Mouse (Mus musculus): Measurements from ENCODE around the gene Pi4ka. TPM values are rescaled to one million over a fixed set of nuclear protein-coding genes. Genes with fewer than 3 reads are reported as not detected.

The Pi4ka gene
- polyA plus RNA-seq, 1 experiment from 2014 or later: 70.4 TPM

DNA sequence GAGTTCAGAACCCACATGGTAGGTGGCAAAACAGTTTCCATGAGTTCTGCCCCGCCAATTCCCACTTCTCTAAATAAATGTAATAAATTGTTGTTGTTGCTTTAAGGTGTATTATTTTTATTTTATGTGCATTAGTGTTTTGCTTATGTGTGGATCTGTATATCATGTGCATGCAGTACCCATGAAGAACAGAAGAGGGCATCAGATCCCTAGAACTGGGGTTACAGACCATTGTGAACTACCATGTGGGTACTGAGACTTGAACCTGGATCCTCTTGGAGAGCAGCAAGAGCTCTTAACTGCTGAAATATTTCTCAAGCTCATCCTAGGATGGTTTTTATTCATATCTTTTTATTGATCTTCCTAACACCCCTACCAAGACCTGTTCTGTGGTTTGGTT is 3.3 kb downstream of the Pi4ka start:
- Histone ChIP-seq H3K27ac (ENCODE audit: low read length) (no peak overlapping the region), H3K4me1 (replicated peaks; ENCODE audit: control insufficient read depth, insufficient read depth, low read length) (peaks cover 24% of the 10 kb centered on the region), H3K9ac (replicated peaks; ENCODE audit: low read depth, low read length) (no peak overlapping the region), H3K36me3 (ENCODE audit: control insufficient read depth, insufficient read depth) (no peaks in the 10 kb centered on the region), H3K9me3 (ENCODE audit: control insufficient read depth, low read length) (no peaks in the 10 kb centered on the region), H3K4me3 (replicated peaks; ENCODE audit: low read length) (no peak overlapping the region), H3K27me3 (replicated peaks; ENCODE audit: control insufficient read depth, insufficient read depth, low read length) (no peaks in the 10 kb centered on the region), H3K4me2 (ENCODE audit: low read length) (no peak overlapping the region)
- ATAC-seq: no peak
- 76% methylated on average over 1 of the region's 1 CpGs for WGBS

DNA sequence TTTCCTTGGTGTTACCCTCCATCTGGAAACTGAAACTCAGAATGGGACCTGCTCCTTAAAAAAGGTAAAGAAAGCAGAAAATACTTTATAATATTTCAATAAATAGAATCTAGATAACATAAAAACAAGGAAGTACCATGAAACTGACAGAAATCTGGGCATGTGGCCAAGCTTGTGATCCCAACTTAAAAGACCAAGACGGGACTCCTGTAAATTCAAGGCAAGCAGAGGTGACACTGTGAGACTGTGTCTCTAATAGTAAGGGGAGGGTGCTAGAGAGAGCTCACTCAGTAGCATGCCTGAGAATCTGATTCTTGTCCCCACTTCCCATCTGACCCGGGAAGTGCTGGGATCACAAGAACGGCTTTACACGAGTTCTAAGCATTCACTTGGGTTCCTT is 13.3 kb downstream of the Pi4ka start:
- 0 out of 2 replicates have a peak, but pooled peaks cover 2% of the 10 kb centered on the region for H3K9me3 ChIP-seq (ENCODE audit: control insufficient read depth, low read length)
- no peak overlapping the region for H3K27ac ChIP-seq (ENCODE audit: low read length)
- ATAC-seq: no peak

DNA sequence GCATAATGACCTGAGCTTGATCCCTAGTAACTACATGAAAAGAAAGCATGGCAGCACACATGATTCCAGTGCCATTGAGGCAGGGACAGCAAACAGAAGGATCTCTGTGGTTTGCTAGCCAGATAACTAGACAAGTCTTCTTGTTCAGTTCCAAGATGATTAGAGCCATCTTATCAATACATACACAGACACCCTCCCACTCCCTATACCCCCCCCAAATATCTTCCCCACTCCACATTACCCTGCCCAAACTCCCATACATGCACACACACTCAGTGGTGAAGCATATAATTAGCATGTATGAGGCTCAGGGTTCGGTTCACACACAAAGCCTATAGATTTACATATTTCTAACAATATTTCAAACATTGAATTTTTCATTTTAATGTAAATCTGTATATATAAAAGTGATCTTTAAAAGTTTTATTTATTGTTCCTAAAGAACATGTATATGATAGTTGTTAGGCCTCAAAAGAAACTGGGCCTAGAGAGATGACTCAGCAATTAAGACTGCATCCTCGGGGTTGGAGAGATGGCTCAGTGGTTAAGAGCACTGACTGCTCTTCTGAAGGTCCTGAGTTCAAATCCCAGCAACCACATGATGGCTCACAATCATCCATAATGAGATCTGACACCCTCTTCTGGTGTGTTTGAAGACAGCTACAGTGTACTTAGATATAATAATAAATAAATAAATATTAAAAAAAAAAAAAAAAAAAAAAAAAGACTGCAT is 22.4 kb downstream of the Pi4ka start:
- Histone ChIP-seq H3K4me3 (replicated peaks; ENCODE audit: low read length) (no peak overlapping the region), H3K27me3 (replicated peaks; ENCODE audit: control insufficient read depth, insufficient read depth, low read length) (no peaks in the 10 kb centered on the region), H3K9me3 (ENCODE audit: control insufficient read depth, low read length) (no peaks in the 10 kb centered on the region), H3K4me2 (ENCODE audit: low read length) (no peak overlapping the region), H3K27ac (ENCODE audit: low read length) (no peak overlapping the region), H3K36me3 (ENCODE audit: control insufficient read depth, insufficient read depth) (peaks cover 8% of the 10 kb centered on the region), H3K9ac (replicated peaks; ENCODE audit: low read depth, low read length) (no peak overlapping the region), H3K4me1 (replicated peaks; ENCODE audit: control insufficient read depth, insufficient read depth, low read length) (no peaks in the 10 kb centered on the region)
- 83% methylated on average over 2 of the region's 2 CpGs for WGBS
- no peak for ATAC-seq

More for the DNA sequence above, 13.3 kb downstream of the Pi4ka start:
- Histone ChIP-seq H3K36me3 (ENCODE audit: control insufficient read depth, insufficient read depth) (peaks cover 6% of the 10 kb centered on the region), H3K9ac (replicated peaks; ENCODE audit: low read depth, low read length) (no peak overlapping the region), H3K4me3 (replicated peaks; ENCODE audit: low read length) (no peak overlapping the region), H3K4me1 (replicated peaks; ENCODE audit: control insufficient read depth, insufficient read depth, low read length) (no peaks in the 10 kb centered on the region), H3K27me3 (replicated peaks; ENCODE audit: control insufficient read depth, insufficient read depth, low read length) (no peaks in the 10 kb centered on the region), H3K4me2 (ENCODE audit: low read length) (no peak overlapping the region)
- 71% methylated on average over 4 of the region's 4 CpGs for WGBS

DNA sequence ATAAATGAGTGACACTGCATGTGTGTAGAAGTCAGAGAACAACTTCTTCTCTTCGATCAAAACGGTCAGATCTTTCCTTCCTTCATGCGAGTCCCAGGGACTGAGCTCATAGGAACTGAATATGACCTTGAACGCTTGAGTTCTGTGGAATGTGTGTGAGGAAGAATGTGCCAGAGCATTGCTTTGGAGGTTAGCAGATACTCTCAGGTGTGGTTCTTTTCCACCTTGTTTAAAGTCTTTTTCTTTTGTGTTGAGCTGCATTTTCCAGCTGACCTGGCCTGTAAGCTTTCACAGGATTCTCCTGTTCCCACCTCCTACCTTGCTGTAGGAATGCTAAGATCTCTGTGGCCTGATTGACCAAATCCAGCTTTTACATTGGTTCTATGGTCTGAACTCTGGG is 23.8 kb downstream of the Pi4ka start:
- 93% methylated on average over 4 of the region's 4 CpGs for WGBS
- Histone ChIP-seq H3K36me3 (ENCODE audit: control insufficient read depth, insufficient read depth) (peaks cover 10% of the 10 kb centered on the region), H3K4me1 (replicated peaks; ENCODE audit: control insufficient read depth, insufficient read depth, low read length) (no peaks in the 10 kb centered on the region), H3K27me3 (replicated peaks; ENCODE audit: control insufficient read depth, insufficient read depth, low read length) (no peaks in the 10 kb centered on the region), H3K4me3 (replicated peaks; ENCODE audit: low read length) (no peak overlapping the region), H3K9me3 (ENCODE audit: control insufficient read depth, low read length) (no peaks in the 10 kb centered on the region), H3K9ac (replicated peaks; ENCODE audit: low read depth, low read length) (no peak overlapping the region), H3K27ac (ENCODE audit: low read length) (no peak overlapping the region), H3K4me2 (ENCODE audit: low read length) (no peak overlapping the region)
- ATAC-seq: no peak

DNA sequence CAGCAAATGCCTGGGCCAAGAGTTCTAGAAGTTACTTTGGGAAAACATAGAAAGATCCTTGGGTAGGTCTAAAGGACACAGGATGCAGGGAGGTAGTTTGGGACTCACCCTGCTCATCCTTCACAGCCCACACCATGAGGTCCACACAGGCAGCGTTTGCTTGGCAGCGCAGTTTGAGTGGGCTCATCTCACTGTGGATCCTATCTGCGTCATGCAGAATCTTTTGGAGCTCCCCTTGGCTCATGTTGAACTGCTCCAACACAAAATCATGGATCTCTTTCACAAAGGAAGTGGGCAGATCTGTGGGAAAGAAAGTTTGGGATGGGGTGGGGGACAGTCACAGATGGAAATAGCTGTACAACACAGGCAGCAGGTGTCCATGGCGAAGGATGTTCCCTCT is 47.3 kb downstream of the Pi4ka start:
- Histone ChIP-seq H3K36me3 (ENCODE audit: control insufficient read depth, insufficient read depth) (peaks cover 29% of the 10 kb centered on the region), H3K9ac (replicated peaks; ENCODE audit: low read depth, low read length) (no peak overlapping the region), H3K9me3 (ENCODE audit: control insufficient read depth, low read length) (no peaks in the 10 kb centered on the region), H3K4me2 (ENCODE audit: low read length) (no peak overlapping the region), H3K4me3 (replicated peaks; ENCODE audit: low read length) (no peak overlapping the region), H3K4me1 (replicated peaks; ENCODE audit: control insufficient read depth, insufficient read depth, low read length) (no peaks in the 10 kb centered on the region), H3K27ac (ENCODE audit: low read length) (no peak overlapping the region), H3K27me3 (replicated peaks; ENCODE audit: control insufficient read depth, insufficient read depth, low read length) (no peaks in the 10 kb centered on the region)
- WGBS: 98% methylated on average over 4 of the region's 4 CpGs
- ATAC-seq: no peak

DNA sequence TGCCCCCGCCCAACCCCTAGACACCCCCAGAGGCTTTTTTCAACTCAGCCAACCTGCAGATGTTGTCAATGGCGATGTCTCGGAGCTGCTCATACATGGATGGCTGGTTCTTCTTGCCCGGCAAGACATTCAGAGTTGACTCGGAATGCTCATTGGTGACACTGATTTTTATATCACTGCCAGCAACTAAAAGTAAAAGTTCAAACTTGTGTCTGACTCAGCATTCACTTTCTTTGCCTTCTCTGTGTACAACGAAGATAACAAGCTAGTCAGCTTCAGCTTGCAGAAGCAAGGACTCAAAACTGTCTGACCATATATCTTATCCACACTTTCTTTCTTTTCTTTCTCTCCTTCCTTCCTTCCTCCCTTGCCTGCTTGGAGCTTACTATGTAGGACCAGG is 50.1 kb downstream of the Pi4ka start:
- H3K9ac ChIP-seq (replicated peaks; ENCODE audit: low read depth, low read length): no peak overlapping the region
- H3K4me3 ChIP-seq (replicated peaks; ENCODE audit: low read length): no peak overlapping the region
- H3K27ac ChIP-seq (ENCODE audit: low read length): no peak overlapping the region
- 89% methylated on average over 6 of the region's 6 CpGs for WGBS
- no peak for ATAC-seq
- no peak overlapping the region for H3K4me2 ChIP-seq (ENCODE audit: low read length)
- no peaks in the 10 kb centered on the region for H3K27me3 ChIP-seq (replicated peaks; ENCODE audit: control insufficient read depth, insufficient read depth, low read length)
- H3K9me3 ChIP-seq (ENCODE audit: control insufficient read depth, low read length): no peaks in the 10 kb centered on the region
- peaks cover 37% of the 10 kb centered on the region for H3K36me3 ChIP-seq (ENCODE audit: control insufficient read depth, insufficient read depth)
- no peaks in the 10 kb centered on the region for H3K4me1 ChIP-seq (replicated peaks; ENCODE audit: control insufficient read depth, insufficient read depth, low read length)

DNA sequence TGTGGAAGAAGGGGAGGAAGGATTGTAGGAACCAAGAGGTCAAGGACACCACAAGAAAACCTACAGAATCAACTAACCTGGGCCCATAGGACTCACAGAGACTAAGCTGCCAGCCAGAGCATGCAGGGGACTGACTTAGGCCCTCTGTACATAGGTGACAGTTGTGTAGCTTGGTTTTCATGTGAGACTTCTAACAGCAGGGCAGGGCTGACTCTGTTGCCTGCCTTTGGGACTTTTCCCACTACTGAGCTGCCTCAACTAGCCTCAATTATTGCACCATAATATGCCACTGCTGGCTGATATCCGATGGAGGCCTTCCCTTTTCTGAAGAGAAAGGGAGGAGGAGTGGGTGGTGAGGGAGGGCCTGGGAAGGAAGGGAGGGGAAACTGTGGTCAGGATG is 59.3 kb downstream of the Pi4ka start:
- Histone ChIP-seq H3K4me3 (replicated peaks; ENCODE audit: low read length) (no peak overlapping the region), H3K36me3 (ENCODE audit: control insufficient read depth, insufficient read depth) (peaks cover 34% of the 10 kb centered on the region), H3K27ac (ENCODE audit: low read length) (no peak overlapping the region), H3K27me3 (replicated peaks; ENCODE audit: control insufficient read depth, insufficient read depth, low read length) (no peaks in the 10 kb centered on the region), H3K4me1 (replicated peaks; ENCODE audit: control insufficient read depth, insufficient read depth, low read length) (no peaks in the 10 kb centered on the region), H3K9me3 (ENCODE audit: control insufficient read depth, low read length) (no peaks in the 10 kb centered on the region), H3K9ac (replicated peaks; ENCODE audit: low read depth, low read length) (no peak overlapping the region), H3K4me2 (ENCODE audit: low read length) (no peak overlapping the region)
- ATAC-seq: no peak
- 85% methylated on average over 1 of the region's 1 CpGs for WGBS

DNA sequence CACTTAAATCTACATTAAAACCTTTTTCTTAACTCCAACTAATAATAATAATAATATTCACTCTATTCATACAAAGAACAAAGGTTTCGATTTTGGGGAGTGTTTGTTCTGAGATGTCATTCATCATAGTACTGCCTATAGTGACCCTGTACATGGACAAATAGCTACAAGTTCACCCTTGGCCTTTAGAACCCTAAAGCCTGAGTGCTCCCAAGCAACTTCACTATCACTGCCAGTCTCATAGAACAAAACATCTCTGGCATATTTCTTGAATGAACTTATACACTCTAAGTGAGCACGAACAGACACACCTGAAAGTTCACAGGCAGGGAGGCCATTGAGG is 60.3 kb downstream of the Pi4ka start:
- 91% methylated on average over 2 of the region's 2 CpGs for WGBS
- Histone ChIP-seq H3K36me3 (ENCODE audit: control insufficient read depth, insufficient read depth) (peaks cover 26% of the 10 kb centered on the region), H3K27me3 (replicated peaks; ENCODE audit: control insufficient read depth, insufficient read depth, low read length) (no peaks in the 10 kb centered on the region), H3K9ac (replicated peaks; ENCODE audit: low read depth, low read length) (no peak overlapping the region), H3K4me3 (replicated peaks; ENCODE audit: low read length) (no peak overlapping the region), H3K27ac (ENCODE audit: low read length) (no peak overlapping the region), H3K4me1 (replicated peaks; ENCODE audit: control insufficient read depth, insufficient read depth, low read length) (no peaks in the 10 kb centered on the region), H3K4me2 (ENCODE audit: low read length) (no peak overlapping the region), H3K9me3 (ENCODE audit: control insufficient read depth, low read length) (no peaks in the 10 kb centered on the region)
- no peak for ATAC-seq

DNA sequence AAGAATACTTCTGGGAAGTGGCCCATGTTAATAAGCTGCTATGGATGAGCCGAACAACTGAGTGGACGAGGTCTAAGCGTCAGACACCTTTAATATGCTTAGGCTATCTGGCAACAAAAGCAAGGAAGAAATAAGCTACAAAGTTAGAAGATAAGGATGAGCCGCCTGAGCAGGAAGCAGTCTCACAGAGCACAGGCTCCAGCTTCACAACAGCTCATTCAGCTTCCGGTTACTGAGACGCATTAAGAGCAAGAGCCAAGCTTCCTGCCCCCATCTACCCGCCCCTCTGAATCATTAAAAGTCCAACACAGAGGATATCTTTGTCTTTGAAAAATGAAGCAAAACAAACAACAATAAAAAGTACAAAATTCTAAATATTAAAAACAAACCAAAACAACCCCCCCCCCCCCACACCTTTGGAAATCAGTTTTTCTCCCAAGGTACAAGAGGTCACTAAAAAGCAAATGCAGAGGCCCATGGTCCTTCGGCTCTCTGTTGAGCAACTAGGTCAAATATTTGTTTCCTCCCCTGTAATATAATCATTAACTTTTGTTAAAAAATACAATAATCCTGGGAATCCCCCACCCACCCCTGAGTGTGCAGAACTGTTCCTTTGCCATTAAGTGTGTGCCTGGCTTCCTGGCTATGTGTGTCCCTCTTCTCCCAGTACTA is 60.8 kb downstream of the Pi4ka start:
- Histone ChIP-seq H3K4me1 (replicated peaks; ENCODE audit: control insufficient read depth, insufficient read depth, low read length) (no peaks in the 10 kb centered on the region), H3K9ac (replicated peaks; ENCODE audit: low read depth, low read length) (no peak overlapping the region), H3K27ac (ENCODE audit: low read length) (no peak overlapping the region), H3K36me3 (ENCODE audit: control insufficient read depth, insufficient read depth) (peaks cover 21% of the 10 kb centered on the region), H3K4me2 (ENCODE audit: low read length) (no peak overlapping the region), H3K9me3 (ENCODE audit: control insufficient read depth, low read length) (no peaks in the 10 kb centered on the region), H3K27me3 (replicated peaks; ENCODE audit: control insufficient read depth, insufficient read depth, low read length) (no peaks in the 10 kb centered on the region), H3K4me3 (replicated peaks; ENCODE audit: low read length) (no peak overlapping the region)
- WGBS: 88% methylated on average over 8 of the region's 8 CpGs
- no peak for ATAC-seq

Data from forebrain, embryonic 16.5 days (tissue).